Mouse (Mus musculus) myocyte (in vitro differentiated cells): Measurements from ENCODE around the gene Vmn1r85.

ENCODE experiments used
- E2F4 ChIP-seq: IDR thresholded peaks from one replicate; pipeline ENCODE4 v1.6.1; 2011; ENCODE audit warnings: mild to moderate bottlenecking, control low read depth, moderate library complexity; ENCODE audit not compliant: insufficient read depth
- MAX ChIP-seq: IDR thresholded peaks from one replicate; pipeline ENCODE4 v1.6.1; 2011; ENCODE audit warnings: low read depth, mild to moderate bottlenecking, control low read depth
- MYOD1 ChIP-seq, 3 experiments: IDR thresholded peaks; one replicate each; pipeline ENCODE4 v1.6.1; 2011; ENCODE audit warnings: control low read depth in 2 of 3, low read depth in 2 of 3, mild to moderate bottlenecking in 2 of 3, moderate library complexity in 1 of 3; ENCODE audit not compliant: insufficient read length in 2 of 3, control insufficient read depth in 1 of 3
- MYOG ChIP-seq, 3 experiments: IDR thresholded peaks; one replicate each; pipeline ENCODE4 v1.6.1; 2011; ENCODE audit warnings: control low read depth in 2 of 3, low read depth in 2 of 3, mild to moderate bottlenecking in 2 of 3; ENCODE audit not compliant: insufficient read length in 2 of 3, control insufficient read depth in 1 of 3, insufficient read depth in 1 of 3
- POLR2A ChIP-seq: IDR thresholded peaks from one replicate; pipeline ENCODE4 v1.6.1; 2011; ENCODE audit warnings: low read depth, mild to moderate bottlenecking, control low read depth, moderate library complexity; ENCODE audit not compliant: insufficient read length
- POLR2AphosphoS2 ChIP-seq: IDR thresholded peaks from one replicate; pipeline ENCODE4 v1.6.1; 2011; ENCODE audit warnings: low read depth, control low read depth; ENCODE audit not compliant: insufficient read length
- TCF12 ChIP-seq: IDR thresholded peaks from one replicate; pipeline ENCODE4 v1.6.1; 2011; ENCODE audit warnings: mild to moderate bottlenecking, control low read depth; ENCODE audit not compliant: poor library complexity, insufficient read depth, severe bottlenecking
- USF1 ChIP-seq: IDR thresholded peaks from one replicate; pipeline ENCODE4 v1.6.1; 2011; ENCODE audit warnings: low read depth, mild to moderate bottlenecking, control low read depth, moderate library complexity

DNA sequence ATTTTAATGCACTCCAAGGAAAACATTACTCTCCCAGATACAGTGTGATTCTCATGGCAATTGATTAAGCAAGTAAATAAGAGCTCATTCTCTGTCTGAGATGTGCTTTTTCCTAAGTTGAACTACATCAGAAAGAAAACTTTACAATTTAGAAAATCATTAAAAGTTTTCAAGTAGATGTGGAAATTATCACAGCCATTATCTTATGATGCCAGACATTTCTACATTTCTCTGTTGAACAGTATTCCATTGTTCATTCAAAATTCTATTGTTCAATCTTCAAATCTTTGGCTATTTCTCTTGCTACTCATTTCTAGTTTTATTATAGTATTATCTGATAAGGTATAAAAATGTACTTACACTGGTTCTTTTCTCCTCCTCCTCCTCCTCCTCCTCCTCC is 24.8 kb upstream of the Vmn1r85 start, which contains the start of gene Vmn1r86:
- TF ChIP-seq POLR2A (no peak), E2F4 (no peak), TCF12 (no peak), USF1 (no peak), POLR2AphosphoS2 (no peak), MAX (no peak), MYOD1 (IDR thresholded peaks at IDR 0.05; ENCODE audit: control insufficient read depth in 1 of 3, insufficient read length in 2 of 3, low read depth in 2 of 3) (no peak), MYOG (IDR thresholded peaks at IDR 0.05; ENCODE audit: control insufficient read depth in 1 of 3, insufficient read depth in 1 of 3, insufficient read length in 2 of 3, low read depth in 2 of 3) (no peak)
